Mouse (Mus musculus) regulatory T cell (primary cell): ENCODE measurements around the gene Chrd.

Experiments
- in situ Hi-C: fragments of 300-600 bp; cut with MboI, MseI; formaldehyde crosslinking; loops from one replicate; pipeline ENCODE4 v1.15.1; 2025; ENCODE audit warnings: high pct_unique_total_duplicates

Gene Chrd

DNA sequence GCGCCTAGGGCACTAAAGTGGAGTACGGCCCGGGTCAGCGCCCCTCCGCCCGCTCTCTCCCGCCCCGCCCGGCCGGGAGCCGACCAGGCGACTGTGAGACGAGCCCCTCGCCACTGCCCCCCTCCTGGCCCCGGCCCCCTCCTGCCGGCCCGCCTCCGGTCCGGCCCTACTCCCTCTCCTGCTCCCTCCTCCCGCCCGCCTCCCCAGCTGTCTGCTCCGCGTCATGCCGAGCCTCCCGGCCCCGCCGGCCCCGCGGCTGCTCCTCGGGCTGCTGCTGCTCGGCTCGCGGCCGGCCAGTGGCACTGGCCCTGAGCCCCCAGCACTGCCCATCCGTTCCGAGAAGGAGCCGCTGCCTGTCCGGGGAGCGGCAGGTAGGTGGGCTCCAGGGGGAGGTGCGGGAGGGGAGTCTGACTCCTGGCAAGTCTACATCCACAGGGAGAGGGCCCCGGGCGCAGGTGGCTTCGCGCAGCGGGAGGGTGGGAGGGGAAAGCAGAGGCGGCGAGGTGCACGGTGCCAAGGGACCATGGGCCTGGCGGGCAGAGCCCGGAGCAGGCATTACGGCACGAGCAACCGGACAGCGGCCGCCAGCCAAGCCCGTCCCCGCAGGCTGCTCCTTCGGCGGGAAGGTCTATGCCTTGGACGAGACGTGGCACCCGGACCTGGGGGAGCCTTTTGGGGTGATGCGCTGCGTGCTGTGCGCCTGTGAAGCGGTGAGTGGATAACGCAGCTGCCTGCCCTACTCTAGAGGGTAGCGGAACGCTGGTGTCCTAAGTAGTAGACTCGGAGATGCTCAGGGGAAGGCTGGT, at the start of gene Chrd:
TSS of gene Chrd (plus strand) at position 203 of the 806 bp plus-strand sequence.
- in situ Hi-C loops = no loop called here

DNA sequence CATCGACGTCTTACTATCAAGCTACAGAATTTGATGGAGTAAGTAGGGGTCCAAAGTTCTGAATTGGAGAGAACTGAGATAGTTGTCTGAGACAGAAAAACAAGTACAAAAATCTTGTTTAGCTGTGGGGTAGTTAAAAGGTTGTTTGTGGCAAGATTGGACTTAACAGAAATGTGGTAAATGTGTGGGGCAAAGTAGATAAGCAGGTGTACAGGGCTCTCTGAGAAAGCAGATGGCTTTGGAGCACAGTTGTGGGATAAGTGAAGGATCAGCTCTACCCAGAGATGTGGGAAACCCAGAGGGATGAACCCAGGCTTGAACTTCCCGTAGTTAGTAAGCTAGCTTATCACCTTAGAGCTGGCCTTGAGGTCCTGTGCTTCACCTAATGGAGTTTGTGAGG, 42.2 kb upstream of the Chrd start:
- in situ Hi-C loops = loop anchor here (25.0 kb wide), 1 partner anchor 1572 kb away; the partner anchor contains the start of gene Tra2b

DNA sequence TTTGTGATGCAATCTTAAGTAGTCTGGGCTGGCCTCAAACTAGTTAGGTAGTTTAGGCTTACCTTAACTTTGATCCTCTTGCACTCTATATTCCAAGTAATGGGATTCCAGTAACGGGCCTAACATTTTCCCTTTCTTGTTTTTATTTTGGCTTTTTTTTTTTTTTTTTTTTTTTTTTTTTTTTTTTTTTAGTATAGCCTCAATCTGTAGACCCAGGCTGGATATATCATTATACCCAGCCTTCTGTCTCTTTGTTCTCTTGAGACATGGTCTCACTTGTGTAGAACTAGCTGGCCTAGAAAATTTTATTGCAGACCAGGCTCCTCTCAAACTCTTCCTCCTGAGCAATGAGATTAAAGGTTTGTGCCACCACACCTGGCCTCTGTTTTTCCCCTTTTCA, 41.3 kb upstream of the Chrd start:
- in situ Hi-C loops = loop anchor here (25.0 kb wide), 1 partner anchor 1571 kb away; the partner anchor contains the start of gene Tra2b

DNA sequence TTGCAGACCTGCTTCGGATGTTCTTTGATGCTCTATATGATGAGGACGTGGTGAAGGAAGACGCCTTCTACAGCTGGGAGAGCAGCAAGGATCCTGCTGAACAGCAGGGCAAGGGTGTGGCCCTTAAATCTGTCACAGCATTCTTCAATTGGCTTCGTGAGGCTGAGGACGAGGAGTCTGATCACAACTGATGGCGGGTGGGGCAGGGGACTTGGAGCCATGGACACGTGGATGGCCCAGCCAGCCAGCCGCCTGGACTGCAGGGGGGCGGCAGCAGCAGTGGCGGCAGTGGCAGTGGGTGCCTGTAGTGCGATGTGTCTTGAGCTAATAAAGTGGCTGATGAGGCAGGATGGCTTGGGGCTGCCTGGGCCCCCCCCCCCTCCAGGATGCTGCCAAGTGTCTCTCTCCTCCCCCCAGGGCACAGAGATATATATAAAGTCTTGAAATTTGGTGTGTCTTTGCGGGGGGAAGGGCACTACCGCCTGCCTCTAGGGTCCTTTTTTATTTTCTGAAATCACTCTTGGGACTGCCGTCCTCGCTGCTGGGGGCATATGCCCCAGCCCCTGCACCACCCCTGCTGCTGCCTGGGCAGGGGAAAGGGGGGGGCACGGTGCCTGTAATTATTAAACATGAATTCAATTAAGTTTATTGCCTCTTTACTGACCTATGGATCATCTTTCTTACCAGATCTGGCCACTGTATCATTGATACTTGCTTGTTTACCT, 40.5 kb upstream of the Chrd start:
- in situ Hi-C loops = loop anchor here (25.0 kb wide), 1 partner anchor 1570 kb away; the partner anchor contains the start of gene Tra2b

DNA sequence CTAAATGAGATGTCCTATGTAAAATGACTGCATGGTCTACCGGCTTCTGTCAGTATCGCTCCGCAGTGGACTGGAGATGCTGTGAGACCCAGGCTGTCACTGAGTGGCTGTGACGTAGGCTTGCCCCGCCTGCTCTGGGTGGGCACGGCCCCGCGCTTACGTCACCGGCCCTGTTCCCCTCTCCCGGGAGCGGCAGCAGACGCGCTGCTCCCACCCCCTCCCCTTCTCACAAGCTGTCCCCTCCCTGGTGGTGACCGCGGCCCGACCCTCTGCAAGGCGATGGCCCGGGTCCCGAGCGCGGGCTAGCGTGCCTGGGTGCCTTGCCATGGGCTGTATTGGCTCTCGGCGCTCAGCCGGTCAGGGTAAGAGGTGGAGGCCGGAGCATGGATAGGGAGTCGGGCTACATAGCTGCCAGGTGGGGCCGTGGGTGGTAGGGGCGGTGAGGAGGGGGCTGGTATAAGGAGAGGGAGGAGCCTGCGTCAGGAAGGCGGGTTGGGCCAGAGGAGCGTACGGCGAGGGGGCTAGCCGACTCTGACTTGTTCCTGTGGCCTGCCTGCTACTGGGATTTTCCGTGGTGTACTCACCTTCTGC, 39.7 kb upstream of the Chrd start, which contains the start of gene Fam131a:
TSS of gene Fam131a (plus strand) at position 131 of the 591 bp plus-strand sequence.
- in situ Hi-C loops = loop anchor here (25.0 kb wide), 1 partner anchor 1569 kb away; the partner anchor contains the start of gene Tra2b

DNA sequence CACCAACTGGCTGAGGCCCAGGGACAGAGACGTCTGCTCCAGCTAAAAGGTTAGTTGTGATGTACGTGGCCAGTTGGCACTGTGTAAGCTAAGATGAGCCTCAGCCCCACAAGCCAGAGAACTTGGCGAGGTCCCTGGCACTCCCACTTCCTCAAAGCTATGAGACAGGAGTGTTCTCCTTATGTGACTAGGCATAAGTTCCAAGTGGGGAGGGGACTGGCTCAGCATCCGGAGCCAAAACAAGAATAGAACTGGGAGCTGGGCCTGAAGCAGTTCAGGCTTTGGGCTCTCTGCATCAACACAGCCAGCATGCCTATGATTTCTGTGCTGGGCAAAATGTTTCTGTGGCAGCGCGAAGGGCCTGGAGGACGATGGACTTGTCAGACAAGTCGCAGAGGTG, 38.1 kb upstream of the Chrd start:
- in situ Hi-C loops = loop anchor here (25.0 kb wide), 1 partner anchor 1568 kb away; the partner anchor contains the start of gene Tra2b

DNA sequence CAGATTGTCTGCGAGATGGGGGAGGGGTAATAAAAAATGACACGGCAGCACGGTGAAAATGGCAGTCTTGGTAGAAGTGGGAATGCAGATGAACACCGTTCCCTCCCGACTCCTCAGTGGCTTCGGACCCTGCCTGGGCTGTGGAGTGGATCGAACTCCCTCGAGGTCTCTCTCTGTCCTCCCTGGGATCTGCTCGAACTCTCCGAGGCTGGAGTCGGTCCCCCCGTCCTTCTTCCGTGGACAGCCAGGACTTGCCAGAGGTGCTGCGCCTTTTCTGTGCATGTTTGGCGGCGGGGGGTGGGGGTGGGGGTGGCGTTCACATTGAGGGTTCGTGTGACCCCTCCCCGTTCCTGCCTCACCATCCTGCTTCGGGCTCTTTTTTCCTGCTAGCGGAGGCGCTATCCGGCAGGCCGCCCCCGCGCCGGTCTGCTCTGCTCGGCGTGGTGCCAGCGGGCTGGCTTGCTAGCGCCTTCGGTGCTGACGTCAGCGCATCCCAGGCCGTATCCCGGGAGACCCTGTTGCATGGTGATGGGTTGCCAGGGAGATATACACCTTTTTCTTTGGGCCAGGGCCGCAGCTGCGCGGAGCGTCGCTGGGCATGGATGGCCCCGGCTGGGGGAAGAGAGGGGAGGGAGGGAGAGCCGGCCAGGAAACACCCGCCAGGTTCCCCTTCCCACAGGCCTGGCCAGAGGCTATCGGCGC, 37.2 kb upstream of the Chrd start:
- in situ Hi-C loops = loop anchor here (25.0 kb wide), 1 partner anchor 1567 kb away; the partner anchor contains the start of gene Tra2b

DNA sequence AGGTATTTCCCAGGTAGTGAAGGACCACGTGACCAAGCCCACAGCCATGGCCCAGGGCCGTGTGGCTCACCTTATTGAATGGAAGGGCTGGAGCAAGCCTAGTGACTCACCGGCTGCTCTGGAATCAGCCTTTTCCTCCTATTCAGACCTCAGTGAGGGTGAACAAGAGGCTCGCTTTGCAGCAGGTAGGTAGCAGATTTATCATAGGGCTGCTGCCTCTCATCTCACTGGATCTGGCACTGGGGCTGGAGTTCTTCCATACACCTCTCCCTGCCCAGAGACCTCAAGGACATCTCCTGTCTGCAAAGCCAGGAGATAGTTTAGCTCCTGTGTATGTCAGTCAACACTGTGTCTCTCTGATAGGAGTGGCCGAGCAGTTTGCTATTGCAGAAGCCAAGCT, 33.7 kb upstream of the Chrd start:
- in situ Hi-C loops = loop anchor here (25.0 kb wide), 1 partner anchor 1563 kb away; the partner anchor contains the start of gene Tra2b

DNA sequence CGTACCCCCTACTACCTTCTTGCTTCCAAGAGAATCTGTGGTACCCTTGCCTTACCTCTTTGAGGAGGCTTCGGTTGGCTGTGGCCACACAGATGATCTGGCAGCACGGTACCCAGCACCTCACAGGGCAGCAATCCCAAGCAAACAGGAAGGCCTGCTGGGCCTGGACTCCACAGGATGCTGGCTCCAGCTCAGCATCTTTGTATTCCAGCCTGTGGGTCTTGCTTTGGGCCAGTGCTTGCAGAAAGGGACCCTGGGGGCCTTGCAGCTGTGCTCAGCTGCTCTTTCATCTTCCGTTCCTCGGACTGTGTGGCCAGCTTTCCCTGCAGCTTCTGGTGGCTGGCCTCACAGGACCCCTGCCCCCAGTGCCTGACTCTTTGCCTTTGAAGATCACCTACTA, 32.9 kb upstream of the Chrd start:
- in situ Hi-C loops = no loop called here

DNA sequence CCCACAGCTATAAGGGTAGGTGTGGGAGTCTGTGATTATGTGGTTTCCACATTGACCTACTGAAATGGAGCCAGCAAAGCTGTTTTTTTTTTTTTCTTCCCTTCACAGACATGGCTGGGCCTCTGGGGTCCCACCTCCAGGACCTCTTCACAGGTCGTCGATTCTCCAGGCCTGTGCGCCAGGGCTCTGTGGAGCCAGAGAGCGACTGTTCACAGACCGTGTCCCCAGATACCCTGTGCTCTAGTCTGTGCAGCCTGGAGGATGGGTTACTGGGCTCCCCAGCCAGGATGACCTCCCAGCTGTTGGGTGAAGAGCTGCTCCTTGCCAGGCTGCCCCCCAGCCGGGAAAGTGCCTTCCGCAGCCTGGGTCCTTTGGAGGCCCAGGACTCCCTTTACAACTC, 31.6 kb upstream of the Chrd start:
- in situ Hi-C loops = no loop called here

DNA sequence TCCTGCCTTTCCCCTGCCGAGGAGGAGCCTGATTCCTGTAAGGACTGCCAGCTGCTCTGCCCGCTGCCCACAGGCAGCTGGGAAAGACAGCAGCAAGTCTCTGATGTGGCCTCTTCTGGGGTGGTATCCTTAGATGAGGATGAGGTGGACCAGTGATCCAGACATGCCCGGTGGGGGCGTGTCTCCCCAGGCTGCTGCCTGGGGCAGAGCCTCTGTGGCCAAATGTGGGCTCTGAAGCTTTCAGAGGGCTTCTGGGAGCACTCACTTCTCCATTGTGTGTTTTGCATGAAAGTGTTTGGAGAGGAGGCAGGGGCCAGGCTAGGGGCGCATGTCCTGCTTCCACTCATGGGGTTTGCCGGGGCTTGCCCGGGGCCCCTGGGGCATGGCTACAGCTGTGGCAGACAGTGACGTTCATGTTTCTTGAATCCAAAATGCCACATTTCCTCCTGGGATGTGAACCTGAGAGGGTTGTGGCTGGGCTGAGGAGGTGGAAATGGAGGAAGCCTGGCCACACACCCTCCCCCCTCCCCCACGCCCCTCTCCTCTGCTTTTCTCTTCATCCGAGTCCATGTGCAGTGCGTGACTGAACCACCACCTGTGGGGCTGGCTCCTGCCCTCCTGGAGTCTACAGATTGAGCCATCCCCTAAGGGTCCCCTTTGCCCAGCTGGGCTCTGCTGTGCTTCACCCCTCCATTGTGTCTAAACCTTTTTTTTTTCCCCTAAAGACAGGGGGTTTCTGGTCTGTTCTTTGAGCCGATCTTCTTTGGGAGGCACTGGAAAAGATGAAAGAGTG, 31.0 kb upstream of the Chrd start:
- in situ Hi-C loops = no loop called here

DNA sequence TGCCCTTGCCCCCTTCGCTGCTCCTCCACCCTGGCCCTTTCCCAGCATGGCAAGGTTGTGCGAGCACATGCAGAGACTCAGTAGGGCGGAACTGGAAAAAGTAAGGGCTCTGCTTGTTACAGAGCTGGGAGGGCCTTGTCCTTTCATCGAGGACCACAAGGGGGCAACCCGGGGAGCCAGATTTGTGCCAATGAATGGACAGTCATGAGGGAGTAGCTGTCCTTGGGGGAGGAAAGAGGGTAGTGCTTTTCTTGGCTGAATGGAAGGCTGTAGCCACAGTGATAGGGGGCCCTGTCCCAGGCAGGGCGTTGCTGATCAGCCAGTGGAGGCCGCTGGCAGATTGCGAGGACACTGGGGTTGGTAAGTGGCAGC, 30.4 kb upstream of the Chrd start:
- in situ Hi-C loops = no loop called here

DNA sequence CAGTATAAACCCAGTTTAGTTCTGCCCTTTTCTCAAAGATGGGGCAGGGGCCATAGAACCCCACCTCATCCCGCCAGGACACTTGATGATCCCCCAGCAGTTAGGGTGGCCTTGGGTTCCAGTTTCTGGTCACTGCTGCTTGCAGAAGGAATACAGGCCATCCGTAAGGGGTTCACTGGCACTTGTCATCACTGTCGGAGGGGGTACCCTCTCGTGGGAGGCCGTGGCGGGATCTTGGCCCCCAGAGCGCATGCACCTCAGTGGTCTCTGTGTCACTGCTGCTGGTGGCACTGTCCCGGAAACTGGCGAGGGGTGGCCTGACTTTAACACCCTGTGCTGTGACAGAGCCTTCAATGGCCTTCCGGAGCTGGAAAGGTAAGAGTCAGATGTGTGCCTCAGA, 29.9 kb upstream of the Chrd start:
- in situ Hi-C loops = no loop called here

DNA sequence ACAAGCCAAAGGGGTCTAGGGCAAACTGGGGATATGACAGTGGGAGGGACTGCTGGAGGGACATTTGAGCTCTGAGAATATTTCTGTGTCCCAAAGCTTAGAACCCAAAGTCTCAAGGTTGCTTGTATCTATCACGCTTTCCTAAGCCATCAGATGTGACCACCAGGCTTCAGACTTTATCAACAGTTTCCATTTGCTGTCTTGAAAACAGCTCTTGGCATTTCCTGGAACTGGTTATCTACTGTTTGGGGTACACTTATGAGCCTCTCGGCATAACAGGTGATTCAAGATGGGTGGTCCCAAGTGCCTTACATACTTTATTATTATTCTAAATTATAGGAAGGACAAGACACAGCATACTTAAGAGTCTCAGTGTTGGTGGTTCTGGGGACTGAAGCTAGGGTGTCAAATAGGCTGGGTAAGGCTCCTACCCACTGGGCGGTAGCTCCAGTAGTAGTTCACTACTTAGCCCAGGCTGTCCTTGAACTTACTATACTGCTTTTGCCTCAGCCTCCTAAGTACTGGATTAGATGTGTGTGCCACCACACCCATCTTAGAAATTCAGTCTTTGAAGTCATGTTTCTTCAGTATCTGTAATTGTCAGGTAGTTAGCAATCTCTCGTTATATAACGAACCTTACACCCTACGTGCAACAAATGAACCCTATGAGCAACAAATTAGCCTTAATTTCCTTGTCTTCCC, 29.1 kb upstream of the Chrd start:
- in situ Hi-C loops = no loop called here

DNA sequence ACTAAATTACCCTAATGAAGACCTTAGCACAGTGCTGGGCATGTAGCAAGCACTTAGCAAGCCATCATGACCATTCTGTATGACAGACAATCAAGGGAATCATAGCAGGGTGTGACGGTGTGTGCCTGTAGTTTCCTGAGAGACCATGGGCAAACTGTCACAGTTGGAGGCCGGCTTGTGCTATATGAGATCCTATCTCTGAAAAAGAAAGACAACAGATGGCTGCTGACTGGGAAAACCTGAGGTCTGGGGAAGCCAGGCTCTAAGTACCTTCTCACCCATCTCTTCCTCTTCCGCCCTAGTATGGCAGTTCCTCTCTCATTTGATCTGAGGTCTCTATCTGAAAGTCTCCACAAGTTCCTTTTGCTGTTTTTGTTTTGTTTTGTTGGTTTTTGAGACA, 27.1 kb upstream of the Chrd start:
- in situ Hi-C loops = no loop called here

DNA sequence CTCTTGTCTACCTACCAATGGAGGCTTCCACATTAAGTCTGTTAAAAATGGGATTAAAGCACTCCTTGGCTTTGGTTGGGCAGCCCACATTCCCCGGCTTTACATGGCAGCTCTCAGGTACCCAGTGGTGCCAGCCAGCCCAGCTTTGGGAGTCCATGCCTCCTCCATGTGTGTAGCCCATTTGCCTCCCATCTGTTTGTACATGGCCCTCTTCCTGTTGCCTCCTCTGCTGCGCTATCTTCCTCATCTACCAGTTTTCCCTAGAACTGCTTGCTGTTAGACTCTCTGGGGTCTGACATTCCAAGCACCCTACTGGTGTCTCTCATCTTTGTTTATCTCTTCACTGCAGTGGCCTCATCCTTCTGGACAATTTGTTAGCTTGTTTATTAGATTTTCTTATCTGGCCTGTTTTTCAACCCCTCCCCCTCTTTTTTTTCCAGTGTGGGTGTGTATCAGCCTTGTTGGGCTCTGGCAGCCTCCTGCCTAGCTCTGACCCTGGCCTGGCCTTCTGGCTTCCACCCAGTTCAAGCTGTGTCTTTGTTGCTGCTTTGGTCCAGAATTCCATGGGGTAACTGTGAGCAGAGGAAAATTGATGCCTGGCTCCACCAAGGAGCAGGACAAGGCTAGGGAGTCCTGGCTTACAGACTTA, 26.4 kb upstream of the Chrd start:
- in situ Hi-C loops = no loop called here

DNA sequence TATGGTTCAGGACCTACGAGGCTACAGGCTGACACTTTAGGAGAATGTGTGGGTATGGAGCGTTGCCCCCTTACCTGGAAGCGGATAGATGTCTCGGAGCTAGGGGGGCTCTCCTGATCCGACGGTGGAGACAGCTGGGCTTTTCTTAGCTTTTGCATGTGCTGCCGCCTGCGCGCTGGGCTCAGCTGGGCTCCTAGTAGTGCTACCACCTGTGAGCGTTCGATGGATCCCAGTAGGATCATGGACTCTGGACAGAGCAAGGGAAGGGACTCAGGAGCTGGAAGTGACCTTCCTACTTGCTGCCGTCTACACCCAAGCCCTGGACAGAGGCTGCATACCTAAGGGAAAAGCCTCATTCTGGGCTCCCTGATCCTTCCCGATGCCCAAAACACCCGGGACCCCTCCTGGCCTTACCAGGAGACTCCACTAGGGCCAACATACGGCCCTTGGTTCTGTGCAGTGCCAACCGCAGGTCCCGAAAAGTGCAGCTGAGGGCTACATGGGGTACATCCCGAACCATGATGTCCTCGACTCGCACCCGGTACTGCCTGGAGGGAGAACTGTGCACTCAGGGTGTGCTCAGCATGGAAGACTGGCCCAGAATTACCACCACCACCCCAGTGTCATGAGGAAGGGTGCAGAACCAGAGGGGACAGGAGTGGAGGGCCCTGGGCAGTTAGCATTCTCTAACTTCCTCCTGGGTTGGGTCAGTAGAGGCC, 24.5 kb upstream of the Chrd start:
- in situ Hi-C loops = no loop called here

DNA sequence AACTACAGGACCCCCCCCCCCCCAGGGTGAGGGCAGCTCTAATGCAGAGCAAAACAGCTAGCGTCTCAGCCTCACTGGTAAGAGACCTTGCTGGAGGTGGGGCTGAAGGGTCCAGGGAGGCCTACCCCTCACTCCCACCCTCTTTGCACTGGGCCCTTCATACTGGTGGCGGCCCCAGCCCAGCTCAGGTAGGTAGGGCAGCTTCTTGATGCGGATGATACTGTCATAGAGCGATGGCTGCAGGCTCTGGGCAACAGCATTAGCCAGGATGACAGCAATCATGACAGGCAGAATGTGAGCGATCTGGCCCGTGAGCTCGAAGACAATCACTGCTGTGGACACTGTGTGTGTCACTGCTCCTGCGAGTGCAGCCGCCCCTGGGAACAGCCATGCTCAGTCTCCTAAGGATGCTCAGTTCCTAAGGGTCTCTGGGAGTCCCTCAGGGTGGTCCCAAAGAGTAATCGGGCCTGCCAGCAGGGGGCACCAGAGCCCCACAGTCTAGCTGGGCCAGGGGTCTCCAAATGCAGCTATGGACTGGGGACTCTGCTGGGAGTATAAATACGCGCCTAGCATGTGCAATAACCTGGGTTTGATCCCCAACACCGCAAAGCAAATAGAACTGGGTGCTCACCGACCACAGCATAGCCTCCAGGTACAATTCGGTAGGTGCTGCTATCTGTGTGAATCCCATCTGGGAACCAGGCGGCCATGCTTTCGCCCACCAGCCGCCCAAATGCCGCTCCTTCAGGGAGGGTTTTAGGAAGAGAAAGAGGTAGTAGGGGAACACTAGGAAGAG, 23.8 kb upstream of the Chrd start:
- in situ Hi-C loops = no loop called here
